Mouse (Mus musculus): ENCODE measurements around the gene Dbil5.

Dbil5 gene

GRCm38 (mm10) chr11:76239750-76240149 is 22.3 kb downstream of the Dbil5 start:
- no peak for DNase-seq

- DNase-seq = peak; percentile 90
Measured at GRCm38 (mm10) chr11:76242901-76243810, 25.7 kb downstream of the Dbil5 start, which contains the start of the genes Mrm3 and Glod4. Mrm3 (plus strand) TSS chr11:76243715. Glod4 (minus strand) TSS chr11:76243725.

- peak; percentile 49 for DNase-seq
Measured at GRCm38 (mm10) chr11:76243811-76244546, 26.6 kb downstream of the Dbil5 start.

GRCm38 (mm10) chr11:76246439-76246838 is 29.0 kb downstream of the Dbil5 start:
- DNase-seq = no peak

- DNase-seq = no peak
Measured at GRCm38 (mm10) chr11:76247239-76247638, 29.8 kb downstream of the Dbil5 start.

GRCm38 (mm10) chr11:76252036-76252435 is 34.6 kb downstream of the Dbil5 start:
- DNase-seq = peak; percentile 80

GRCm38 (mm10) chr11:76253145-76253917 is 35.9 kb downstream of the Dbil5 start:
- peak; percentile 84 for DNase-seq

GRCm38 (mm10) chr11:76253918-76254264 is 36.5 kb downstream of the Dbil5 start:
- peak; percentile 47 for DNase-seq

GRCm38 (mm10) chr11:76255431-76256001 is 38.1 kb downstream of the Dbil5 start:
- DNase-seq = peak; percentile 93

- DNase-seq = peak; percentile 44
Measured at GRCm38 (mm10) chr11:76256129-76256528, 38.7 kb downstream of the Dbil5 start.

GRCm38 (mm10) chr11:76257386-76257785 is 40.0 kb downstream of the Dbil5 start:
- DNase-seq = no peak

- DNase-seq = no peak
Measured at GRCm38 (mm10) chr11:76258511-76258910, 41.1 kb downstream of the Dbil5 start.

- DNase-seq = no peak
Measured at GRCm38 (mm10) chr11:76260208-76261050, 43.0 kb downstream of the Dbil5 start.

- no peak for DNase-seq
Measured at GRCm38 (mm10) chr11:76261224-76261623, 43.8 kb downstream of the Dbil5 start.

- no peak for DNase-seq
Measured at GRCm38 (mm10) chr11:76262611-76263351, 45.4 kb downstream of the Dbil5 start.

GRCm38 (mm10) chr11:76267550-76267949 is 50.1 kb downstream of the Dbil5 start:
- DNase-seq = no peak

- DNase-seq = no peak
Measured at GRCm38 (mm10) chr11:76268001-76268459, 50.6 kb downstream of the Dbil5 start.
